Mouse (Mus musculus): ENCODE data around the gene Grm1.

- TF ChIP-seq EP300 (IDR thresholded peaks at IDR 0.05; ENCODE audit: low read depth) (no peak), CTCF (IDR thresholded peaks at IDR 0.05; ENCODE audit: low read depth) (no peak)
These were observed 117.5 kb downstream of the Grm1 start for GRCm38 (mm10) chr10:10964490-10965150.
